Mouse (Mus musculus) induced T-regulatory cell, adult 2 months (primary cell): Measurements from ENCODE around the gene Atp6v1f.

Experiments
- DNase-seq: peaks from one replicate; pipeline ENCODE4 v3.0.0-alpha.2; 2012; ENCODE audit warnings: low read depth

Atp6v1f gene

DNA sequence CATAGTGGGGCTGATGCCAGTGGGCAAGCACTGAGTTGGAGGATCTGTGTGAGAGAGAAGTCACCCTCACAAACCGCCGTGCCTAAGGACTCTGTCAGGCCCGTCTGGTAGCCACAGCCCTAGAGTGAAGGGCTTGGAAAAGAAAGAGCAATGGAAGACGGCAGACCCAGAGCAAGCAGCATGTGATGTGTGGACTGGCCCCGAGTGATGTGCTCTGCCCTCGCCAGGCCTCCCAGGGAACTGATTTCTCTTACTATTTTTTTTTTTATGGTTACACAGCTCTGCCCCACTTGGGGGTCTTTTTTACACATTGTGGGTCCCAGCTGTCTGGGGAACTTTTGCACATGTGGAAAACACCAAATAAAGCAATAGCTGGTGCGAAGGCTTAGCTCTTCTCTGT, 6.0 kb upstream of the Atp6v1f start:
- no peak for DNase-seq

DNA sequence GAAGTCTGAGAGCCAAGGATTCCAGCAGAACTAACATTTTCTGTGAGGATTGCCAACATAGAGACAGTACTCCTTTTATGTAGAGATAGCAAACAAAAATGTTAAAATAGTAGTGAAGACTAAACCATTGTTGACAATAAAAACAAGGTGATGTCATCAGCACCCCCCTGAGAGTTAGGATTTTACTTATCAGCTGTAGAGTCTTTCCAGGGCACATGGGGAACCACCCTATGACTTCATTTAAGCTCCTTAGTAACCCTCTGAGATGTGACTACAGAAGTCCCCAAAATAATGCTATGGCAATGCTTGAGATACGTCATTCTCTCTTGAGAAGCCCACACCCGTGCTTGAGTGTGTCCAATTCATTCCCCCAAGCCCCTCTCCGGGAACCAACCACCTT, 4.1 kb upstream of the Atp6v1f start:
- no peak for DNase-seq

DNA sequence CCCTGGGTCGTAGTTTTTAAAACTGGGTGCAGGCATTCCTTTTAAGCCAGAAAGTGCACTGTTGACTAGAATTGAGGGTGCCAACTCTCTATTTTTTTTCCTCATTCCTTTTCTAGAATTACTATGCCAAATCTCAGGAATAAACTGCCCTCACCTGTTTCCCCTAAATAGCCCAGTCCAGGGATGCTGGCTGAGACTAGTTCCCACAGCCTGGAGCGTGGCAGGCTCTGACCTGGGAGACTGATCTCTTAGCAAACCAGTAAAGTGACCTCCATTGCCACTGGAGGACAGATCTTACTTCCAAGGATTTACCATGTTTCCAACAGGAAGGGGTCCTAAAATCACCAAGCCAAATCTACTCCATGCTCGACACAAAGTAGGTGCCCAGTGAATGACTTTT, 1.3 kb downstream of the Atp6v1f start:
- no peak for DNase-seq

DNA sequence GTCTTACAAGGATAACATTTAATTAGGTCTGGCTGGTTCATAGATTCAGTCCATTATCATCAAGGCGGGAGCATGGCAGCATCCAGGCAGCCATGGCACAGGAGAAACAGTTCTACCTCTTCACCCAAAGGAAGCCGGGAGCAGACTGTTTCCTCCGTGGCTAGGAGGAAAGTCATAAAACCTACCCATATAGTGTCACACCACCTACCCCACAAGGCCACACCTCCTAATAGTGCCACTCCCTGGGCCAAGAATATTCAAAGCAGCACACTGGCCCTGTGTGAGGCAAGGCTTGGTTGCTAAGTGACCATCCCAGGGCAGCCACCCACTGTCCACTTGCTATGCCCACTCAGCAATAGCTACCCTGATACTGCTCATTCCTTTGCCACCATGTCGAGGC, 3.6 kb downstream of the Atp6v1f start, which contains the start of gene Atp6v1fnb:
Atp6v1fnb (plus strand) TSS at position 301 of the 400 bp plus-strand sequence.
- DNase-seq: no peak

DNA sequence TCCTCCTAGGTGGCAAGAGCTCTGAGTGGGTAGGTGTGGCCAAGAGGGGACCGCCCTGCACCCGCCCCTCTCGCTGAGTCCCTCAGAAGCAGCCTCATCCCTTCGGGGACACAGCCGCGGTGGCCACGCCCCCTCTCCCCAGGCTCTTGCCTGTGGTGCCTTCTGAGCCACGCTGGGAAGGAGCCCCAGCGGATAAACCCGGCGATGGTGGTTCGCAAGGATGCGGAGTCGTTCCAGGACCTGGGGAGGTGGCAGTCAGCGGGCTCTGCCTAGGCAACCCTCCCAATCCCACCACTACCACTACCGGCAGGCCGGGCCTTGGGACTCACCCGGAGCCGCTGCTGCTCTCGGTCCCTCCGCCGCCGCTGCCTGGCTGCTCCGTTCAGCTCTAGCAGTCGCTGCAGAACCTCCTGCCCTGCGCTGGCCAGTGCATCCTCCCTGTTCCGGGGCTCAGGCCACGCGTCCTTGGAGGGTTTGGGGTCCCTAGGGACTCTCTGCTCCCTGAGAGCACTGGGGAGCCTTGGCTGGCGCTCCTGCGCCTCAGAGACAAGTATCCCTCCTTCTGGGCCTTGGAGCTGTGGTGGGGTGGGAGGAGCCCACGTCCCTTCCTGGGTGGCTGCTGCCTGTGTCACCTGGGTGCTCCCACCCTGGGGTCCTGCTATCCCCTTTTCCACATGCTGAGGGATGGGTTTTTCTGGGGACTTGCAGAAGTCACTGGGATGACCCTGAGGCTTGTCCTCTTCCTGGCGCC, 6.6 kb downstream of the Atp6v1f start:
- DNase-seq: peak; percentile 89

DNA sequence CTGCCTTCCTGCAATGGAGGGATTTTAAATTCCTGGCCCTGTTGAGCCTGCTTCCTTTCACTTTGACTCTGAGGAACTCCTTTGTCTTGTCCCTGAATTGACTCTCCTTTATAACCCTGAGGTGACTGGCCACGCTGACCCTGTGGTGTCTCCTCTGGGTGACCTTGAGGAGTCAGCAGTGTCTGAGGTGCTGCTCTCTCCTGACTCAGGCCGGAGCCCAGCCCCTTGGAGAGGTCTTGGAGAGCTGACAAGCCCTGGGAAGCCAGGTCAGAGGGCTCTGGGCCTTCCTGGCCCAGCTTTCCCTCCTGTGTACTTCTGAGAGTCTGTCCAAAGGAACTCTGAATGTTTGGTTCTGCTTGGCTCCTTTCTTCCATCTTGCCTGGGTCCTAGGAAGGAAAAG, 7.2 kb downstream of the Atp6v1f start:
- no peak for DNase-seq

DNA sequence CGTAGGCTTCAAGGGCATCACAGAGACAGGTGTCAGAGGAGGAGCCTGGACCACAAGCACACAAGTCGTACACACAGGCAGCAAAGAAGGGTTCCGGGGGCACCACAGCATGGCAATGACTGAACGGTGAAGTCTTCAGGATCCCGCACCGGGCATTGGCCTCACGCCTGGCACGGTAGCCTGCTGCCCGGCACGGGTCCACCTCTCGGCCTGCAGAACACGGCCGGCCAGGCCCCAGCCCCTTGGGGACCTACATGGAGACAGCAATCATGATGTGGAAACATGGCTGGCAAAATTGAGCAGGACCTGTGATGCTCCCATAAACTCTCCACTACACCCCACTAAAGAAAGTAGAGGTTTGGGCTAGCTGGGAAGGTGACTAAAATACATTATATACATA, 15.2 kb downstream of the Atp6v1f start:
- DNase-seq: no peak

DNA sequence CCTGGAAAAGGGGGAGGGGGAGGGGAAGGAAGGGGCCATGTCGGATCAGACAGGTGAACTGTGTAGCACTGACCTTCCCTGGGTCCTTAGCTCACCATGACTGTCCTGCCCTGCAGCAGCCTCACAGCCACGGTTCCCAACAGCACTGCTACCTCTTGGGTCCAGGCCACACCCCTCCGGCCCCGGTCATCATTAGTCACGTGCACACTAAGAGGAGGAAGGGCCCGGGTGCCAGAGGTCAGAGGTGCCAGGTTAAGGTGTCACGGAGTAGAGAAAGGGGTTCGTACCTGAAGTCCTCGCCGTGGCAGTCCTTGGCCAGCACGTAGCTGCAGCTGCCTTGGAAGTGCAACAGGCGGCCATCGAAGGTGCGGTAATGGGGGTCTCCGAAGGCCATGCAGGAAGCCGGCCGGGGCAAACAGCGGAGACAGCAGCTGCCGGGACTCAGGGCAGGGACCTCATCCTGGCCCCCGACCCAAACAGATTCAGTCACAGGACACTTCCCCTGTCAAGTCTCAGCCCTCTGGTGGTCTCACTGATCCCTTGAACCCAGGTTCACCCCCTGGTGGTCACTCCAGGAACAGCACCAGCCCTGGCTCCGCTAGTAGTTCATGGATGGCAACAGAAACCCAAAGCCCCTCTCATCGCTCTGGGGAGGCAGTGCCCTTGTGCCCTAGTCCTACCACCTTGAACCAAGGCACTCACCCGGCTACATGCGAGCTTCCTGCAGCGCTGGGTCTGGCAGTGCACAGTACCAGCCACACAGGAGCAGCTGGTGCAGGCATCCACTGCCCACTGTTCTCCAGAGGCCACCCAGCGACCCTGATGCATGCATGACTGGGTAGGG, 17.4 kb downstream of the Atp6v1f start:
- peak; percentile 67 for DNase-seq

DNA sequence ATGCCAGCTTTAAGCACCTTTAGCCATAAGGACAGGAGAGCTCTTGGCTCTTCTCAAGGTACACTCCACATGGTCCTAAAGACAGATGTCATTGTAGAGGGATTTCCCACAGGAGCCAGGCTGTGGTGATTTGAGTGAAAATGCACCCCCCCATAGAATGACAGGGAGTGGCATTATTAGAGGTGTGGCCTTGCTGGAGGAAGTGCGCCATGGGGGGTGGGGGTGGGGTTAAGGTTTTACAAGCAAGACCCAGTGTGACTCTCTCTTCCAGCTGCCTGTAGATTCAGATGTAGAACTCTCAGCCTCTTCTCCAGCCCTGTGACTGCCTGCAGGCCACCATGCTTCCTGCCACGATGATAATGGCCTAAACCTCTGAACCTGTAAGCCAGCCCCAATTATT, 18.4 kb downstream of the Atp6v1f start:
- no peak for DNase-seq

DNA sequence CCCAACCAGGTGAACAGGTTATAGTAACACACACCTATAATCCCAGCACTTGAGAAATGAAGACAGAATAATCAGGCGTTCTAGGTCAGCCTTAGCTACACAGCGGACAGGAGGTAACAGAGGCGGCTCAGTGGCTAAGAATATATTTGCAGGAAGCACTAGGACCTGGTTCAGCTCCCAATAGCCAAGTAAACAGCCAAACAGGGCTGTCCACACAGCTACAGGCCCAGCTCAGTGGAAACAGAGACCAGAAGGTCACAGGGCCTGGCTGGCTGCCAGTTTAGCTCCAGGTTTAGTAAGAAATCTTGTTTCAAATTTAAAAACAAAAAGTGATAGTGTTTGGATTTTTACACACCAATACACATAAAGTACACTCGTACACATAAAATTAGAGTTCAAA, 26.6 kb downstream of the Atp6v1f start:
- no peak for DNase-seq

DNA sequence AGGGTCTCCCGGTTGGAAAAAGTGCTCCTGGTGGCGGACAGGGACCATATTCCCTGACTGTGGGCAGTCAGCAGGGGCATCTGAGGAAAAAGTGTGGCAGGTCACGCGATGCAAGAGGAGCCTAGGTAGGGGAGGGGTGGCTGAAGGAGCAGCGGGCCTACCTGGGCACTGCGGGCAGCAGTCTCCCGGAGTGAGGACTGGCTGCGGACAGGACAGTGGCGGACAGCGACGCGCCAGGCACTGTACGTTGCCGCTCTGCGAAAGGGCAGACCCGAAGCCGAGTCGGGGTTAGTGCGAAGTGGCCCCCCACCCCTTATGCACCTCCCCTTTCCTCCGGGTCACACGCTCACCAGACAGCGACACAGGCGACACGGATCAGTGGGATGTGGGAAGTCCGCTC, 28.8 kb downstream of the Atp6v1f start:
- no peak for DNase-seq

DNA sequence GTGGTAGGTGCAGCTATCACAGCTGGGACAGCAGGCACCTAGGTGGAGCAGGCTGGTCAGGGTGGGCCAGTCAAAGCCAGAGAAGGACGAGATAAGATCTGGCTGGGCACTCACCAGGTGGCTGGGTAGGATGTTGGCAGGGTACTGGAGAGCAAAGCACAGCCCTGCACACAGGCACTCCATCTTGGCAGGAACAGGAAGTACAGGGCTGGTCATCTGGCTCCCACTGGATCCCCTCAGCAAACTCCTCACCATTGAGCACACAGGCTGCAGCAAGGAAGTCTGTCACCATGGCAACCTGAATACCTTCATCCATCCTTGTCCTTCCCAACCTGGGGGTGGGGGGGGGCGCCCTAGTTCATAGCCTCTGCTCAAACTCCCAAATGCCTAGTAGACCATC, 30.3 kb downstream of the Atp6v1f start:
- no peak for DNase-seq

DNA sequence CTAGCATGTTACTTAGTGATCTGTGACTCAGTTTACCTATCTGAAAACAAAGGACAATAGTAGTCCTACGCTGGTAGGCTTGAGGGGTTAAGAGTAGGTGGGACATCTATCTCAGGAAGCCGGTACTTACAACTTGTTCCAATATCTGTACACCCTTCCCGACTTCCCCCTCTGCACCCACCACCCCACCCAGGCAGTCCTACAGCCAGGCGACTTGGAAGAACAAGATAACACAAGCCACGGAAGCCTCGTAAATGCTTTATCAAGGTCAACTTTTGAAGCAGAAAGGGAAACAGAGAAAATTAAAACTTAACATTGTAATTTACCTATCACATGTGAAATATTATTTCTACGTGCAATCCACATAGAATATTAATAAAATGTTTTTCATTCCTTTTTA, 32.7 kb downstream of the Atp6v1f start:
- DNase-seq: no peak

DNA sequence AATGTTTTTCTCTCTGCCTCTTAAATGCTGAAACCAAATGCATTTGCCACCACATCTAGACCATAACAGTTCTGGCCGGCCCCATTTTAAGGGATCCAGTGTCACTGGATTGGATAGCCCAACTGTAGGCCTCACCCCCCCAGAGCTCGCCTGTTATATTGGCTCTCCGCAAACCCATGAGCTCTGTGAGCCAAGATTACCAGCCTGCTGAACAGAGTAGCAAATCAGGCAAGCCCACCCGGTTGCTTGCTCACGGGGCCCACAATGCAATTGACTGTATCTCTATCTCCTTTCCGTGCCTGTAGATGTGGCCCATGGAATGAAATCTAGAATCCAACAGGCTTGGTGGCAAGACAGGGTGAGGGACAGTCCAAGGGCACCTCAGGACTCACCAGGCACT, 33.3 kb downstream of the Atp6v1f start:
- DNase-seq: no peak

DNA sequence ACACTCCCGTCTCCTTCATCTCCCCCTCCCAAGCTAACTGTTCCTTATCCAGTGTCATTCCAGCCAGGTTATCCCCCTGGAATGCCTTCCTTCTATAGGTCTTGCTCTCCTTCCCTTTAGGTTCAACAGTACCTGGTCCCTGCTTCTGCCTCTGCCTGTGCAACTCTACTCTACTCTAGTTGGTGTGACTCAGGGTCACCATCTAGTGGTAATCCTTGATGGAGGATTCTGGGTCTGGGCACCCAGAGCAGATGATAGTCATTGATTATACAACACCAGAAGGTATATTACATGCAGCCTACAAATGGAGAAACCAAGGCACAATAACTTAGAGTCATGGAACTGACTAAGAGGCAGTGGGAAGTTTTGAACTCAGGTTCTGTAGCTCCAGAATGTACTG, 34.1 kb downstream of the Atp6v1f start:
- no peak for DNase-seq

DNA sequence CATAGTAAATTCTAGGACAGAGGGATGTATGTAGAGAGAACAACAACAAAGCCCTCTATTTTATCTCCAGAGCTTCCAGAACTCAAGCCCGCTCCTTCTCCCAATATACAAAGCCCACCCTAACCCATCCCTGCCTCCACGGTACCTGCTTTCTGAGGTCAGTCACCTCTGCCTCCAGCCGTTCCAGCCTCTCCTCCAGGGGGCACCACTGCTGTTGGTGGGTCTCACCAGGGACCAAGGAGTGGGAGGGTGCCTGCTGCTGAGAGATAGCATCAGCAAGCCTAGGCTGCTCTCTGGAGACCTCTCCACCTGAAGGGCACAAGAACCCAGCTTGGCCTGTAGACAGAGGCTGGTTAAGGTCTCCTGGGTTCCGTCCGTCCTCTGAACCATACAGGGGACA, 38.0 kb downstream of the Atp6v1f start:
- no peak for DNase-seq

DNA sequence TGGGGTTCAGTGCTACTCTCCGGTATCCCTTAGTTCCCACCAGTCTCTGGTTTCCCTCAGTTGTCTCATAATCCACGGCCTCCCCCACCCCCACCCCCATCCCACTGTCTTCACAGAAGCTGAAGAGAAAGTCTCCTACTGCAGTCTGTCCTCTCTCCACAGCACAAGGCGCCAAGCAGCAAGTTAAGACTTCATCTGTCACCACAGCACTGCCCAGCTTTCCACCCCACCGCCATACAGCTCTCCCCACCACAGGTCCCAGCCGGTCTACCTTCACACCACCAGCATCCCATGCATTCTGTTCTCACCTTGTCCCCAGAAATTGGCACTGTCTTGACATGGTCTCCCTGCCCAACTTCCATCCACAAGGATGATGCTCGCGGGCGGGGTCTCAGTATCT, 39.3 kb downstream of the Atp6v1f start:
- no peak for DNase-seq

DNA sequence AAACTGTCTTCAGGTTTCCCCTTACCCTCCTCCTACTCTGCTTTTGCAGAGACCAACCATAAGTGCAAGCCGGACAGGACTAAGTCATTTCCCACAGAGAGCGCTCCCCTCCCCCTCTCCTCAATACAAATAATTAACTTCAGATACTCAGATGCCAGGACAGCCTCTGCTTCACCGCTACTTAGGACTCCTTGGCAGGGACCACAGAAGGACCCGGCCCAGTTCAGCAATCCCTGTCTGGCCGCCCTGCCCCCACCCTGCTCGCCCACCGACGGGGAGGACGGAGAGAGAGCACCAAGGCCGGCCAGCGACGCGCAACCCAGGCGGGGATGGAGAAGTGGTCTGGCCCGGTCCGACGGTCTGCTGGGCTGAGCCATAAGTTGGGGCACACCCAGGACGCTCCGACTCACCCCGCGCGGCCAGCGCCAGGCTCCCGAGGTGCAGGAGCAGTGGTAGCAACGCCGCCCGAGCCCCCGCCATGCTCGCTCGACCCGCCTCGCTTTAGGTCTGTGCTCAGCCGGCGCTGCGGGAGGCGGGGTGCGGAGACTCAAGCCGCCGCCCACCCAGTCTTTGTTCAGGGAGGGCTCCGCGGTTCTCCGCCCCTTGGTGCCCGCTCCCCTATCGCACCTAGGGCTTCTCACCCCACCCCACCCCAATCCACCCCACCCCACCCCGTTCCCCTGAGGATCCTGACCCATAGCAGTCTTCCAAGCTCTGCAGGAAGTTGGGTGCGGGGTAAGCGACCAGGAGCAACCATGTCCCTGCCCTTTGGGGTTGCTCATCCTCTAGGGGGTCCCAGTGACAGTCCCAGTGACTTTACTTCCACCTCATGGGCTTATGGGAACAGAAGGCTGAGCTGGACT, 40.2 kb downstream of the Atp6v1f start, which contains the start of gene Kcp:
Kcp (minus strand) TSS at position 506 of the 863 bp plus-strand sequence.
- no peak for DNase-seq

DNA sequence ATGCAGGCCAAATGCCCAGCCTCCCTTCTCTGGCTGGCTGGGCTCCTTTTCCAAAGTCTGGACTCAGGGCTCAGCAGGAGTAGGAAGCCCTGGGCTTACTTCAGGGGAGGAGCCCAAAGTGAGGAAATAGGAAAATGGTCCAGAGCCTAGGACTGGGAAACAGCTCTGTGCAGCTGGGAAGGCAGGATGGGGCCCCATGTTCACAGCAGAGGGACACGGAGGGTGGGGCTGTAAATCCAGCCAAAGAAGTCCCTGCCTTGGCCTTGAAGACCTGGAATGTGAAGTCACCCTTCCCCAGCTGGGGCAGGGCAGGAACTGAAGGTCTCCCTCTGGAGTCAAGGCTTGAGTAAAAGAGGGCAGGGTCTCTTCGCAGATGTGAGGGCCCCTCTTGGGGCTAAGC, 41.6 kb downstream of the Atp6v1f start:
- DNase-seq: no peak

DNA sequence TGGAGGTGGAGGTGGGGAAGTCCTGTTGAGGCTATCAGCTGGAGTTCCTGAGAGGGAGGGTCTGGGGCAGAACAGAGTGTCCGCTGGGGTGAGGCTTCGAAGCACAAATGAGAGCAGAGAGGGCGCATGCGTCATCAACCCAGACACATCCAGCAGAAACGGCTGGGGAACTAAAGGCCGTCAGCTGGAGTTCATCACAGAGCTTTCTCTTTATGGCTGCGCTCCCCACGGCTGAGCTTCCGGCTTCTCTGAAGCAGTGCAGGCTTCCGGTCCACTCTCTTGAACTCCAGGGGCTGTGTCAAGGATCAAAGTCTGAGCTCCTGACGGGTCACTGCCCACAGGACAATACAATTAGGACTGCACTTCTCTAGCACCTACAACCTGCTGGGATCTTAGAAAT, 45.8 kb downstream of the Atp6v1f start:
- DNase-seq: peak; percentile 75

DNA sequence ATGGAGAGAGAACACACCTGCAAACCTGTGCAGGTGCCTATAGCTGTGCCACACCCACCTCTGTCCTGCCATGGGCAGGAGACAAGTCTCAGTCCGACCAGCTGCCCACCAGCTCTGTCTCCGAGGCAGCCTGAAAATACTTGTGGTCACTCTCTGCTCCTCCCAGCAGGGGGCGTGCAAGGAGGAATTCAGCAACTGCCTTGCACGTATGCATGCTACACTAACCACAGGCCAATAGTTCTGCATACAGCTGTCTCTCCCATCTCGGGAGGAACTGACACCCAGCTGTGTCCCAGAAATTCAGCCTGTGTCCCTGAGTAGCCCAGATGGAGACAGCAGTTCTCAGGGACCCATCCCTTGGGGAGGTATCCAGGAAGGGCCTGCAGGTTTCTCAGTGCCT, 49.6 kb downstream of the Atp6v1f start:
- peak; percentile 83 for DNase-seq
